Mouse (Mus musculus) limb, embryonic 10.5 days (tissue): ENCODE data around the gene Rnf2. TPM values are rescaled to one million over a fixed set of nuclear protein-coding genes. Genes with fewer than 3 reads are reported as not detected.
"Not testable (repeated sequence)": the region's sequence is repeated elsewhere in the genome, so short reads cannot be mapped to it uniquely, and the experiment has no call there.

Experiments used
- DNase-seq: peaks from one replicate; pipeline ENCODE4 v3.0.0-alpha.2; 2017; ENCODE audit warnings: low spot score
- H3K27ac ChIP-seq: fragments of 300-500 bp; sonication (generic); 2 replicates; pipeline ENCODE4 v1.5.1; 2016; ENCODE audit warnings: mild to moderate bottlenecking
- H3K27me3 ChIP-seq: fragments of 300-500 bp; sonication (generic); 2 replicates; pipeline ENCODE4 v1.6.1; 2016; ENCODE audit warnings: low read depth, mild to moderate bottlenecking; ENCODE audit not compliant: poor library complexity, severe bottlenecking
- H3K36me3 ChIP-seq: fragments of 300-500 bp; sonication (generic); 2 replicates; pipeline ENCODE4 v1.6.1; 2016; ENCODE audit warnings: mild to moderate bottlenecking, moderate library complexity
- H3K4me1 ChIP-seq: fragments of 300-500 bp; sonication (generic); 2 replicates; pipeline ENCODE4 v1.6.1; 2016
- H3K4me3 ChIP-seq: fragments of 300-500 bp; sonication (generic); 2 replicates; pipeline ENCODE4 v1.5.1; 2016; ENCODE audit warnings: mild to moderate bottlenecking, moderate library complexity
- H3K9me3 ChIP-seq: fragments of 300-500 bp; sonication (generic); replicated peaks from 2 replicates; pipeline ENCODE4 v1.6.1; 2016; ENCODE audit warnings: mild to moderate bottlenecking
- WGBS: fragments of 180-500 bp; shearing (Covaris S2); methylation state at CpG from one replicate; pipeline ENCODE4 v1.1.7; 2016; 5-methylcytosine and 5-hydroxymethylcytosine counted together
- polyA plus RNA-seq: library from polyadenylated mRNA; unstranded; fragments of >200 nt; fragmentation: Nextera tagmentation; extraction: Ambion mirVana; gene quantifications from 2 replicates; pipeline ENCODE4 v1.2.1, GENCODE M21; 2016

The Rnf2 gene
- polyA plus RNA-seq, 1 experiment from 2014 or later = 111 TPM

- Histone ChIP-seq H3K9me3 (no peaks in the 10 kb centered on the region), H3K27ac (peak overlapping the region; percentile 99), H3K36me3 (peaks cover 3% of the 10 kb centered on the region; the same call in 1 of the 2 replicates), H3K4me1 (peaks cover 10% of the 10 kb centered on the region), H3K27me3 (no peaks in the 10 kb centered on the region), H3K4me3 (peak overlapping the region; percentile 98)
- WGBS = under 1% methylated on average over 58 of the region's 59 CpGs
- DNase-seq = peak; percentile 80
Measured at GRCm38 (mm10) chr1:151499815-151500501, 797 bp downstream of the Rnf2 start.

- no peaks in the 10 kb centered on the region for H3K9me3 ChIP-seq
- peaks cover 13% of the 10 kb centered on the region for H3K4me1 ChIP-seq
- no peak for DNase-seq
- H3K36me3 ChIP-seq = peaks cover 3% of the 10 kb centered on the region; the same call in 1 of the 2 replicates
- H3K27ac ChIP-seq = no peak overlapping the region
- H3K27me3 ChIP-seq = no peaks in the 10 kb centered on the region
- H3K4me3 ChIP-seq = no peak overlapping the region
- WGBS = 87% methylated on average over 3 of the region's 3 CpGs
Measured at GRCm38 (mm10) chr1:151498381-151498780, 2.4 kb downstream of the Rnf2 start.

GRCm38 (mm10) chr1:151497942-151498341 is 2.8 kb downstream of the Rnf2 start:
- 90% methylated on average over 2 of the region's 2 CpGs for WGBS
- no peak for DNase-seq
- Histone ChIP-seq H3K36me3 (peaks cover 3% of the 10 kb centered on the region; the same call in 1 of the 2 replicates), H3K27me3 (no peaks in the 10 kb centered on the region), H3K27ac (no peak overlapping the region), H3K4me3 (no peak overlapping the region), H3K4me1 (peaks cover 13% of the 10 kb centered on the region), H3K9me3 (no peaks in the 10 kb centered on the region)

- WGBS = 87% methylated on average over 8 of the region's 8 CpGs
- peak; percentile 55 for DNase-seq
Measured at GRCm38 (mm10) chr1:151497028-151497427, 3.7 kb downstream of the Rnf2 start.

GRCm38 (mm10) chr1:151495635-151496285 is 5.0 kb downstream of the Rnf2 start:
- Histone ChIP-seq H3K4me3 (no peak overlapping the region), H3K9me3 (no peaks in the 10 kb centered on the region), H3K27ac (no peak overlapping the region), H3K27me3 (no peaks in the 10 kb centered on the region), H3K4me1 (peaks cover 13% of the 10 kb centered on the region), H3K36me3 (peaks cover 3% of the 10 kb centered on the region; the same call in 1 of the 2 replicates)
- 88% methylated on average over 2 of the region's 2 CpGs for WGBS
- no peak for DNase-seq

More at GRCm38 (mm10) chr1:151497028-151497427, 3.7 kb downstream of the Rnf2 start:
- Histone ChIP-seq H3K27ac (no peak overlapping the region), H3K36me3 (peaks cover 3% of the 10 kb centered on the region; the same call in 1 of the 2 replicates), H3K9me3 (no peaks in the 10 kb centered on the region), H3K4me3 (no peak overlapping the region), H3K27me3 (no peaks in the 10 kb centered on the region), H3K4me1 (peaks cover 13% of the 10 kb centered on the region)

GRCm38 (mm10) chr1:151494711-151495110 is 6.0 kb downstream of the Rnf2 start:
- Histone ChIP-seq H3K36me3 (peaks cover 3% of the 10 kb centered on the region; the same call in 1 of the 2 replicates), H3K4me1 (peaks cover 13% of the 10 kb centered on the region), H3K27me3 (no peaks in the 10 kb centered on the region), H3K27ac (no peak overlapping the region), H3K9me3 (no peaks in the 10 kb centered on the region), H3K4me3 (no peak overlapping the region)
- 87% methylated on average over 6 of the region's 6 CpGs for WGBS
- DNase-seq = no peak

GRCm38 (mm10) chr1:151493826-151494225 is 6.9 kb downstream of the Rnf2 start:
- no peak for DNase-seq
- H3K9me3 ChIP-seq = no peaks in the 10 kb centered on the region
- H3K4me1 ChIP-seq = peaks cover 11% of the 10 kb centered on the region

GRCm38 (mm10) chr1:151492419-151492818 is 8.3 kb downstream of the Rnf2 start:
- H3K4me3 ChIP-seq = no peak overlapping the region
- H3K27me3 ChIP-seq = no peaks in the 10 kb centered on the region
- no peak overlapping the region for H3K27ac ChIP-seq
- no peaks in the 10 kb centered on the region for H3K9me3 ChIP-seq
- H3K36me3 ChIP-seq = peaks cover 3% of the 10 kb centered on the region; the same call in 1 of the 2 replicates
- 68% methylated on average over 1 of the region's 1 CpGs for WGBS
- peaks cover 6% of the 10 kb centered on the region for H3K4me1 ChIP-seq
- no peak for DNase-seq

More at GRCm38 (mm10) chr1:151493826-151494225, 6.9 kb downstream of the Rnf2 start:
- peaks cover 3% of the 10 kb centered on the region; the same call in 1 of the 2 replicates for H3K36me3 ChIP-seq
- H3K27me3 ChIP-seq = no peaks in the 10 kb centered on the region
- H3K27ac ChIP-seq = no peak overlapping the region
- no peak overlapping the region for H3K4me3 ChIP-seq

- no peak for DNase-seq
- 91% methylated on average over 6 of the region's 6 CpGs for WGBS
- H3K27ac ChIP-seq = no peak overlapping the region
- no peaks in the 10 kb centered on the region for H3K27me3 ChIP-seq
- no peak overlapping the region for H3K4me3 ChIP-seq
- H3K36me3 ChIP-seq = no peaks in the 10 kb centered on the region
- H3K9me3 ChIP-seq = no peaks in the 10 kb centered on the region
- peaks cover 4% of the 10 kb centered on the region for H3K4me1 ChIP-seq
Measured at GRCm38 (mm10) chr1:151489806-151490205, 10.9 kb downstream of the Rnf2 start.

GRCm38 (mm10) chr1:151484754-151485153 is 16.0 kb downstream of the Rnf2 start:
- H3K4me1 ChIP-seq = no peaks in the 10 kb centered on the region
- H3K9me3 ChIP-seq = no peaks in the 10 kb centered on the region
- no peaks in the 10 kb centered on the region for H3K27me3 ChIP-seq
- H3K4me3 ChIP-seq = no peak overlapping the region
- H3K36me3 ChIP-seq = peaks cover 28% of the 10 kb centered on the region
- no peak for DNase-seq
- 92% methylated on average over 5 of the region's 5 CpGs for WGBS
- H3K27ac ChIP-seq = no peak overlapping the region

GRCm38 (mm10) chr1:151483568-151483967 is 17.2 kb downstream of the Rnf2 start:
- H3K27me3 ChIP-seq = no peaks in the 10 kb centered on the region
- H3K27ac ChIP-seq = no peak overlapping the region
- H3K9me3 ChIP-seq = no peaks in the 10 kb centered on the region
- peaks cover 33% of the 10 kb centered on the region for H3K36me3 ChIP-seq
- H3K4me3 ChIP-seq = no peak overlapping the region
- no peak for DNase-seq
- no peaks in the 10 kb centered on the region for H3K4me1 ChIP-seq
- 60% methylated on average over 1 of the region's 1 CpGs for WGBS

- no peak overlapping the region for H3K4me3 ChIP-seq
- 98% methylated on average over 1 of the region's 1 CpGs for WGBS
- H3K27ac ChIP-seq = no peak overlapping the region
- H3K27me3 ChIP-seq = no peaks in the 10 kb centered on the region
- H3K9me3 ChIP-seq = no peaks in the 10 kb centered on the region
- H3K4me1 ChIP-seq = no peaks in the 10 kb centered on the region
- H3K36me3 ChIP-seq = peaks cover 44% of the 10 kb centered on the region
- DNase-seq = no peak
Measured at GRCm38 (mm10) chr1:151482497-151482896, 18.3 kb downstream of the Rnf2 start.

GRCm38 (mm10) chr1:151472386-151472785 is 28.4 kb downstream of the Rnf2 start:
- WGBS = 92% methylated on average over 8 of the region's 8 CpGs
- not testable (repeated sequence) for H3K27me3 ChIP-seq, H3K4me3 ChIP-seq, H3K27ac ChIP-seq, DNase-seq, H3K4me1 ChIP-seq, H3K9me3 ChIP-seq
- H3K36me3 ChIP-seq = peaks cover 96% of the 10 kb centered on the region
